Mouse (Mus musculus): Measurements from ENCODE around the gene Dus3l.

GRCm38 (mm10) chr17:56808518-56808917, 44.0 kb downstream of the Dus3l start:
- TF ChIP-seq EP300 (IDR thresholded peaks at IDR 0.05; ENCODE audit: insufficient read depth, low read depth, low read length) = peak; percentile 98
- no peak for TF ChIP-seq POLR2A (IDR thresholded peaks at IDR 0.05; ENCODE audit: insufficient read depth, low read depth, low read length)
